8 mouse cellular contexts compared by ENCODE assay signal in genomic region chr9:31266013-31266659, GRCm38 (mm10). TPM values are rescaled to one million over a fixed set of nuclear protein-coding genes. Genes with fewer than 3 reads are reported as not detected.
DNase-seq lines count a peak whose midpoint lies in the region; ATAC-seq and TF ChIP-seq lines count a peak whose summit lies in the region.

No protein-coding gene starts in this region.

- no peak overlapping the region for H3K9ac ChIP-seq in liver, adult 2 months (ENCODE audit: low read depth, low read length)
- H3K9ac ChIP-seq in embryonic facial prominence, embryonic 12.5 days: no peak overlapping the region
- H3K9ac ChIP-seq in hindbrain, embryonic 14.5 days: no peak overlapping the region
- H3K9ac ChIP-seq in neural tube, embryonic 15.5 days (replicated peaks): no peak overlapping the region

- H3K4me2 ChIP-seq in embryonic facial prominence, embryonic 12.5 days (replicated peaks): no peak overlapping the region
- no peak overlapping the region for H3K4me2 ChIP-seq in hindbrain, embryonic 14.5 days (replicated peaks)
- no peak overlapping the region for H3K4me2 ChIP-seq in neural tube, embryonic 15.5 days

- no peaks in the 10 kb centered on the region for H3K79me2 ChIP-seq in liver, adult 2 months (ENCODE audit: control insufficient read depth, insufficient read depth, low read length)

- H3K9me3 ChIP-seq in embryonic facial prominence, embryonic 12.5 days: no peaks in the 10 kb centered on the region
- no peaks in the 10 kb centered on the region for H3K9me3 ChIP-seq in hindbrain, embryonic 14.5 days (ENCODE audit: control insufficient read depth, low read length)
- H3K9me3 ChIP-seq in neural tube, embryonic 15.5 days (replicated peaks): no peaks in the 10 kb centered on the region

- TF ChIP-seq CTCF in liver, adult 2 months (IDR thresholded peaks at IDR 0.05; ENCODE audit: low read depth, low read length): no peak

- H3K4me1 ChIP-seq in liver, adult 2 months (ENCODE audit: control insufficient read depth, insufficient read depth, low read length): peaks cover 5% of the 10 kb centered on the region
- no peaks in the 10 kb centered on the region for H3K4me1 ChIP-seq in embryonic facial prominence, embryonic 12.5 days
- no peaks in the 10 kb centered on the region for H3K4me1 ChIP-seq in hindbrain, embryonic 14.5 days (replicated peaks; ENCODE audit: control insufficient read depth, insufficient read depth, low read length)
- H3K4me1 ChIP-seq in neural tube, embryonic 15.5 days: peaks cover 4% of the 10 kb centered on the region; the same call in 1 of the 2 replicates

- DNase-seq in liver, adult 2 months (ENCODE audit: extremely low read depth, low read depth, low spot score): peak; percentile 41
- no peak for DNase-seq in liver
- DNase-seq in hindbrain, embryonic 14.5 days (ENCODE audit: low spot score): peak; percentile 65
- DNase-seq in ovary, postnatal 10 days (ENCODE audit: low spot score): no peak
- no peak for DNase-seq in frontal cortex, postnatal 25 days (ENCODE audit: low spot score in 2 of 2)
- no peak for DNase-seq in T-cell, adult 2 months (ENCODE audit: low spot score)

- no peak overlapping the region for H3K4me3 ChIP-seq in liver, adult 2 months (ENCODE audit: insufficient read depth, low read depth, low read length)
- H3K4me3 ChIP-seq in embryonic facial prominence, embryonic 12.5 days: no peak overlapping the region
- no peak overlapping the region for H3K4me3 ChIP-seq in hindbrain, embryonic 14.5 days (replicated peaks; ENCODE audit: low read length)
- H3K4me3 ChIP-seq in neural tube, embryonic 15.5 days (replicated peaks): no peak overlapping the region

- no peaks in the 10 kb centered on the region for H3K36me3 ChIP-seq in liver, adult 2 months (ENCODE audit: control insufficient read depth, insufficient read depth, low read length)
- H3K36me3 ChIP-seq in embryonic facial prominence, embryonic 12.5 days: no peaks in the 10 kb centered on the region
- H3K36me3 ChIP-seq in hindbrain, embryonic 14.5 days (replicated peaks; ENCODE audit: control insufficient read depth, insufficient read depth): no peaks in the 10 kb centered on the region
- H3K36me3 ChIP-seq in neural tube, embryonic 15.5 days: no peaks in the 10 kb centered on the region

- H3K27me3 ChIP-seq in liver, adult 2 months (ENCODE audit: control insufficient read depth, insufficient read depth, low read length): no peaks in the 10 kb centered on the region
- H3K27me3 ChIP-seq in embryonic facial prominence, embryonic 12.5 days: no peaks in the 10 kb centered on the region
- no peaks in the 10 kb centered on the region for H3K27me3 ChIP-seq in hindbrain, embryonic 14.5 days (ENCODE audit: control insufficient read depth, insufficient read depth, low read length)
- no peaks in the 10 kb centered on the region for H3K27me3 ChIP-seq in neural tube, embryonic 15.5 days (replicated peaks)

- no peak for TF ChIP-seq POLR2A in liver, adult 2 months (IDR thresholded peaks at IDR 0.05; ENCODE audit: extremely low read depth, insufficient read depth, low read length)

- H3K27ac ChIP-seq in liver, adult 2 months (replicated peaks; ENCODE audit: insufficient read depth, low read depth, low read length): no peak overlapping the region
- H3K27ac ChIP-seq in embryonic facial prominence, embryonic 12.5 days: peak overlapping the region; percentile 30; the same call in 1 of the 2 replicates
- H3K27ac ChIP-seq in hindbrain, embryonic 14.5 days: 0 out of 2 replicates have a peak overlapping the region, but pooled peaks have one; percentile 7
- peak overlapping the region; percentile 33; the same call in 1 of the 2 replicates for H3K27ac ChIP-seq in neural tube, embryonic 15.5 days (replicated peaks)

- 53% methylated on average over 5 of the region's 5 CpGs for WGBS in liver, adult 2 months
- WGBS in embryonic facial prominence, embryonic 12.5 days: 63% methylated on average over 5 of the region's 5 CpGs
- WGBS in hindbrain, embryonic 14.5 days: 66% methylated on average over 5 of the region's 5 CpGs
- WGBS in neural tube, embryonic 15.5 days: 60% methylated on average over 5 of the region's 5 CpGs

- no peak for ATAC-seq in embryonic facial prominence, embryonic 12.5 days (ENCODE audit: insufficient number of reproducible peaks, insufficient read depth, low FRiP score, low TSS enrichment)
- no peak for ATAC-seq in hindbrain, embryonic 14.5 days (ENCODE audit: low FRiP score)
- ATAC-seq in neural tube, embryonic 15.5 days (ENCODE audit: low FRiP score): no peak

RNA-seq across cellular contexts. Expression of gene Prdm10, which starts 14.2 kb away (rescaled TPM):
- total RNA-seq in liver, adult 2 months (2014; rRNA removed): 2.7 and 3.6 TPM in 2 replicates
- 4.5 and 4.8 TPM in 2 replicates for polyA plus RNA-seq in liver, adult 2 months (2012; rRNA removed)
- polyA plus RNA-seq in embryonic facial prominence, embryonic 12.5 days (2016; fragmentation: Nextera tagmentation; extraction: Ambion mirVana): 6.7 and 7.8 TPM in 2 replicates
- polyA plus RNA-seq in hindbrain, embryonic 14.5 days (2014; fragmentation: Nextera tagmentation; extraction: Ambion mirVana): 7.9 and 9.7 TPM in 2 replicates
- 6.4 and 7.3 TPM in 2 replicates for polyA plus RNA-seq in neural tube, embryonic 15.5 days (2015; fragmentation: Nextera tagmentation; extraction: Ambion mirVana)

RNA-seq across cellular contexts. Expression of gene Aplp2, which starts 54.5 kb away (rescaled TPM):
- total RNA-seq in liver, adult 2 months (2014; rRNA removed): 195 and 214 TPM in 2 replicates
- polyA plus RNA-seq in liver, adult 2 months (2012; rRNA removed): 260 and 276 TPM in 2 replicates
- 196 and 202 TPM in 2 replicates for polyA plus RNA-seq in embryonic facial prominence, embryonic 12.5 days (2016; fragmentation: Nextera tagmentation; extraction: Ambion mirVana)
- 398 and 452 TPM in 2 replicates for polyA plus RNA-seq in hindbrain, embryonic 14.5 days (2014; fragmentation: Nextera tagmentation; extraction: Ambion mirVana)
- polyA plus RNA-seq in neural tube, embryonic 15.5 days (2015; fragmentation: Nextera tagmentation; extraction: Ambion mirVana): 450 and 456 TPM in 2 replicates

Comparison
In these comparisons a context has a peak if more than half of its experiments do, and no peak if none do; other contexts are left out.
1. DNase-seq: peak in liver, adult 2 months (single experiment) and hindbrain, embryonic 14.5 days (single experiment); none in liver (single experiment), ovary, postnatal 10 days (single experiment), frontal cortex, postnatal 25 days (0 of 2) and T-cell, adult 2 months (single experiment).